Mouse (Mus musculus) bone marrow macrophage, adult 2 months (primary cell): Measurements from ENCODE around the gene Hcfc1r1.

Experiments
- CTCF ChIP-seq: IDR thresholded peaks from 2 replicates; pipeline ENCODE4 v1.5.1; 2012; ENCODE audit warnings: low read depth, mild to moderate bottlenecking, low read length, moderate library complexity
- POLR2A ChIP-seq: IDR thresholded peaks from 2 replicates; pipeline ENCODE4 v1.6.1; 2012; ENCODE audit warnings: mild to moderate bottlenecking, low read depth, low read length, borderline replicate concordance

- peak; percentile 75 for TF ChIP-seq CTCF
- TF ChIP-seq POLR2A, result no peak
Measured at GRCm38 (mm10) chr17:23661526-23661925, 11.9 kb upstream of the Hcfc1r1 start.
